Mouse (Mus musculus) heart, postnatal 0 days (tissue): Measurements from ENCODE around the gene Tent4a. TPM values are rescaled to one million over a fixed set of nuclear protein-coding genes. Genes with fewer than 3 reads are reported as not detected.

Experiments used
- ATAC-seq: fragments of 200-750 bp; cut with Nextera tagmentation; 2 replicates; pipeline ENCODE4 v1.8.0; 2017; ENCODE audit warnings: low read depth, moderate number of reproducible peaks, moderate library complexity; ENCODE audit not compliant: insufficient read depth
- DNase-seq: peaks from one replicate; pipeline ENCODE4 v3.0.0-alpha.2; 2016; ENCODE audit warnings: low spot score
- H3K27ac ChIP-seq: fragments of 300-500 bp; sonication (generic); 2 replicates; pipeline ENCODE4 v1.5.1; 2014; ENCODE audit warnings: low read depth, mild to moderate bottlenecking
- H3K27me3 ChIP-seq: fragments of 300-500 bp; sonication (generic); 2 replicates; pipeline ENCODE4 v1.6.1; 2014; ENCODE audit warnings: low read length, mixed read lengths; ENCODE audit not compliant: control insufficient read depth, insufficient read depth
- H3K36me3 ChIP-seq: fragments of 300-500 bp; sonication (generic); replicated peaks from 2 replicates; pipeline ENCODE4 v1.6.1; 2014; ENCODE audit warnings: low read length, mixed read lengths; ENCODE audit not compliant: control insufficient read depth, insufficient read depth
- H3K4me1 ChIP-seq: fragments of 300-500 bp; sonication (generic); 2 replicates; pipeline ENCODE4 v1.6.1; 2014; ENCODE audit warnings: antibody characterized with exemption; ENCODE audit not compliant: control insufficient read depth, insufficient read depth
- H3K4me2 ChIP-seq: fragments of 300-500 bp; sonication (generic); 2 replicates; pipeline ENCODE4 v1.6.1; 2014; ENCODE audit warnings: low read depth, mild to moderate bottlenecking, low read length, moderate library complexity
- H3K4me3 ChIP-seq: fragments of 300-500 bp; sonication (generic); 2 replicates; pipeline ENCODE4 v1.5.1; 2014; ENCODE audit warnings: low read depth, low read length
- H3K9ac ChIP-seq: fragments of 300-500 bp; sonication (generic); replicated peaks from 2 replicates; pipeline ENCODE4 v1.6.1; 2014; ENCODE audit warnings: low read depth, low read length, mixed read lengths
- H3K9me3 ChIP-seq: fragments of 300-500 bp; sonication (generic); replicated peaks from 2 replicates; pipeline ENCODE4 v1.6.1; 2016; ENCODE audit warnings: low read length; ENCODE audit not compliant: control insufficient read depth
- CTCF ChIP-seq: IDR thresholded peaks from 2 replicates; pipeline ENCODE4 v1.5.1; 2016; ENCODE audit warnings: antibody characterized with exemption, control low read depth, low read depth
- EP300 ChIP-seq: IDR thresholded peaks from 2 replicates; pipeline ENCODE4 v1.6.1; 2016; ENCODE audit warnings: antibody characterized with exemption, low read depth
- WGBS: fragments of 180-500 bp; shearing (Covaris S2); extraction: QIAGEN DNeasy Blood & Tissue Kit; methylation state at CpG from one replicate; pipeline ENCODE4 v1.1.7; 2014; 5-methylcytosine and 5-hydroxymethylcytosine counted together
- polyA plus RNA-seq: library from polyadenylated mRNA; unstranded; fragments of >200 nt; fragmentation: Nextera tagmentation; extraction: Ambion mirVana; gene quantifications from 2 replicates; pipeline ENCODE4 v1.2.1, GENCODE M21; 2015
- total RNA-seq: library from RNA; depleted of rRNA; stranded (reverse); fragments of >200 nt; gene quantifications from 2 replicates; pipeline ENCODE4 v1.2.3, GENCODE M21; 2014; ENCODE audit warnings: low replicate concordance

Gene Tent4a
- total and polyA plus RNA-seq, 2 experiments from 2014 or later, result 1.9 to 6.5 TPM

GRCm38 (mm10) chr13:69543595-69543994, 9.2 kb upstream of the Tent4a start:
- peak; percentile 10; the same call in 1 of the 2 replicates for ATAC-seq
- H3K4me3 ChIP-seq, result peak overlapping the region; percentile 8; the same call in 1 of the 2 replicates
- WGBS, result 35% methylated on average over 12 of the region's 12 CpGs

GRCm38 (mm10) chr13:69542571-69543352, 8.3 kb upstream of the Tent4a start:
- WGBS, result 36% methylated on average over 17 of the region's 17 CpGs
- Histone ChIP-seq H3K4me3 (no peak overlapping the region), H3K36me3 (no peaks in the 10 kb centered on the region), H3K4me1 (peaks cover 43% of the 10 kb centered on the region), H3K9me3 (no peaks in the 10 kb centered on the region), H3K9ac (peak overlapping the region; percentile 21; the same call in 1 of the 2 replicates), H3K27me3 (no peaks in the 10 kb centered on the region), H3K4me2 (peak overlapping the region; percentile 45; the same call in 1 of the 2 replicates), H3K27ac (peak overlapping the region; percentile 92)
- DNase-seq, result peak; percentile 70
- ATAC-seq, result peak; percentile 72
- TF ChIP-seq EP300 (no peak), CTCF (no peak)

More at GRCm38 (mm10) chr13:69543595-69543994, 9.2 kb upstream of the Tent4a start:
- Histone ChIP-seq H3K27me3 (no peaks in the 10 kb centered on the region), H3K4me1 (peaks cover 38% of the 10 kb centered on the region), H3K4me2 (peak overlapping the region; percentile 45), H3K9ac (peak overlapping the region; percentile 21), H3K36me3 (no peaks in the 10 kb centered on the region), H3K27ac (peak overlapping the region; percentile 92), H3K9me3 (no peaks in the 10 kb centered on the region)
- DNase-seq, result no peak
- no peak for TF ChIP-seq EP300
- TF ChIP-seq CTCF, result no peak

GRCm38 (mm10) chr13:69541776-69542175, 7.4 kb upstream of the Tent4a start:
- no peak overlapping the region for H3K4me2 ChIP-seq

GRCm38 (mm10) chr13:69541209-69541608, 6.8 kb upstream of the Tent4a start:
- Histone ChIP-seq H3K27ac (peak overlapping the region; percentile 92), H3K27me3 (no peaks in the 10 kb centered on the region), H3K4me2 (no peak overlapping the region), H3K36me3 (no peaks in the 10 kb centered on the region), H3K4me1 (peaks cover 43% of the 10 kb centered on the region), H3K4me3 (no peak overlapping the region), H3K9me3 (no peaks in the 10 kb centered on the region), H3K9ac (no peak overlapping the region)
- TF ChIP-seq CTCF (no peak), EP300 (no peak)
- 39% methylated on average over 6 of the region's 6 CpGs for WGBS
- ATAC-seq (no peak), DNase-seq (no peak)

More at GRCm38 (mm10) chr13:69541776-69542175, 7.4 kb upstream of the Tent4a start:
- H3K27ac ChIP-seq, result peak overlapping the region; percentile 92; the same call in 1 of the 2 replicates
- DNase-seq (no peak), ATAC-seq (no peak)
- peaks cover 43% of the 10 kb centered on the region for H3K4me1 ChIP-seq
- H3K9me3 ChIP-seq, result no peaks in the 10 kb centered on the region
- WGBS, result 48% methylated on average over 10 of the region's 10 CpGs
- TF ChIP-seq CTCF, result no peak
- no peak for TF ChIP-seq EP300
- H3K9ac ChIP-seq, result no peak overlapping the region
- no peaks in the 10 kb centered on the region for H3K27me3 ChIP-seq
- H3K4me3 ChIP-seq, result no peak overlapping the region
- H3K36me3 ChIP-seq, result no peaks in the 10 kb centered on the region

- DNase-seq (no peak), ATAC-seq (no peak)
- Histone ChIP-seq H3K36me3 (no peaks in the 10 kb centered on the region), H3K27me3 (no peaks in the 10 kb centered on the region), H3K4me3 (no peak overlapping the region), H3K4me2 (no peak overlapping the region), H3K9me3 (no peaks in the 10 kb centered on the region), H3K9ac (no peak overlapping the region), H3K4me1 (peaks cover 40% of the 10 kb centered on the region), H3K27ac (no peak overlapping the region)
- WGBS, result 29% methylated on average over 4 of the region's 4 CpGs
- TF ChIP-seq CTCF, result no peak
- no peak for TF ChIP-seq EP300
Observed at GRCm38 (mm10) chr13:69538327-69538726, 3.9 kb upstream of the Tent4a start.
